Mouse (Mus musculus): ENCODE data around the gene Gm49510.

The Gm49510 gene

GRCm38 (mm10) chr15:78877810-78878390 lies 21.6 kb upstream of the Gm49510 start:
- under 1% methylated on average over 17 of the region's 17 CpGs for WGBS

- 48% methylated on average over 7 of the region's 7 CpGs for WGBS
Measured at GRCm38 (mm10) chr15:78878792-78879516, 20.5 kb upstream of the Gm49510 start.

- WGBS, result 91% methylated on average over 8 of the region's 8 CpGs
Measured at GRCm38 (mm10) chr15:78880432-78880831, 19.0 kb upstream of the Gm49510 start.

GRCm38 (mm10) chr15:78881828-78882227 lies 17.6 kb upstream of the Gm49510 start:
- WGBS, result 82% methylated on average over 3 of the region's 3 CpGs

GRCm38 (mm10) chr15:78889401-78889853 lies 10.0 kb upstream of the Gm49510 start:
- 54% methylated on average over 13 of the region's 13 CpGs for WGBS

GRCm38 (mm10) chr15:78892440-78892839 lies 7.0 kb upstream of the Gm49510 start:
- WGBS, result 74% methylated on average over 7 of the region's 7 CpGs

GRCm38 (mm10) chr15:78894726-78895125 lies 4.7 kb upstream of the Gm49510 start:
- 70% methylated on average over 13 of the region's 13 CpGs for WGBS

- 81% methylated on average over 2 of the region's 2 CpGs for WGBS
Measured at GRCm38 (mm10) chr15:78895741-78896140, 3.7 kb upstream of the Gm49510 start.

GRCm38 (mm10) chr15:78896149-78896548 lies 3.3 kb upstream of the Gm49510 start:
- 86% methylated on average over 3 of the region's 3 CpGs for WGBS

- WGBS, result 97% methylated on average over 4 of the region's 4 CpGs
Measured at GRCm38 (mm10) chr15:78897488-78897887, 2.0 kb upstream of the Gm49510 start.

- 73% methylated on average over 6 of the region's 6 CpGs for WGBS
Measured at GRCm38 (mm10) chr15:78898507-78899001, 913 bp upstream of the Gm49510 start.

- WGBS, result 4% methylated on average over 47 of the region's 47 CpGs
Measured at GRCm38 (mm10) chr15:78899740-78900584, 495 bp downstream of the Gm49510 start, which contains the start of gene Sh3bp1. Sh3bp1 (plus strand) TSS chr15:78899768.

GRCm38 (mm10) chr15:78900585-78901421 lies 1.3 kb downstream of the Gm49510 start:
- WGBS, result 50% methylated on average over 18 of the region's 18 CpGs

- 67% methylated on average over 8 of the region's 8 CpGs for WGBS
Measured at GRCm38 (mm10) chr15:78901422-78901789, 1.9 kb downstream of the Gm49510 start.

- 3% methylated on average over 2 of the region's 2 CpGs for WGBS
Measured at GRCm38 (mm10) chr15:78903243-78903642, 3.8 kb downstream of the Gm49510 start.

GRCm38 (mm10) chr15:78908399-78908798 lies 8.9 kb downstream of the Gm49510 start:
- 89% methylated on average over 7 of the region's 7 CpGs for WGBS

GRCm38 (mm10) chr15:78908982-78909381 lies 9.5 kb downstream of the Gm49510 start:
- whole genome bisulfite sequencing, result 88% methylated on average over 8 of the region's 8 CpGs

GRCm38 (mm10) chr15:78912040-78912439 lies 12.6 kb downstream of the Gm49510 start:
- WGBS, result 35% methylated on average over 9 of the region's 9 CpGs

GRCm38 (mm10) chr15:78913632-78914090 lies 14.2 kb downstream of the Gm49510 start, which contains the start of gene Pdxp:
Pdxp (plus strand) TSS chr15:78913919.
- 1% methylated on average over 51 of the region's 51 CpGs for WGBS

GRCm38 (mm10) chr15:78914091-78914822 lies 14.8 kb downstream of the Gm49510 start:
- under 1% methylated on average over 87 of the region's 87 CpGs for WGBS
